Mouse (Mus musculus) small intestine, adult 2 months (tissue): Measurements from ENCODE around the gene Uchl3.

Experiments used
- CTCF ChIP-seq: fragments of 200-500 bp; IDR thresholded peaks from 2 replicates; pipeline ENCODE4 v1.5.1; 2012; ENCODE audit warnings: low read depth, mild to moderate bottlenecking, control low read depth, inconsistent platforms, low read length, moderate library complexity, mixed read lengths; ENCODE audit not compliant: insufficient replicate concordance, insufficient read length; ENCODE audit errors: extremely low read depth
- POLR2A ChIP-seq: fragments of 200-500 bp; IDR thresholded peaks from 2 replicates; pipeline ENCODE4 v1.6.1; 2012; ENCODE audit warnings: low read depth, mild to moderate bottlenecking, control low read depth, inconsistent platforms, low read length, moderate library complexity

GRCm38 (mm10) chr14:101688406-101688805 is 34.6 kb downstream of the Uchl3 start:
- TF ChIP-seq POLR2A (no peak), CTCF (no peak)
